Mouse (Mus musculus) neural tube, embryonic 12.5 days (tissue): ENCODE results near the gene Prkab1. TPM values are rescaled to one million over a fixed set of nuclear protein-coding genes. Genes with fewer than 3 reads are reported as not detected.

Experiments used
- ATAC-seq: fragments of 200-750 bp; cut with Nextera tagmentation; 2 replicates; pipeline ENCODE4 v1.8.0; 2017; ENCODE audit warnings: low read depth, mild to moderate bottlenecking, moderate TSS enrichment, moderate library complexity; ENCODE audit not compliant: low FRiP score
- H3K27ac ChIP-seq: fragments of 300-500 bp; sonication (generic); 2 replicates; pipeline ENCODE4 v1.5.1; 2016
- H3K27me3 ChIP-seq: fragments of 300-500 bp; sonication (generic); replicated peaks from 2 replicates; pipeline ENCODE4 v1.6.1; 2016; ENCODE audit warnings: mild to moderate bottlenecking
- H3K36me3 ChIP-seq: fragments of 300-500 bp; sonication (generic); 2 replicates; pipeline ENCODE4 v1.6.1; 2016; ENCODE audit warnings: mild to moderate bottlenecking
- H3K4me1 ChIP-seq: fragments of 300-500 bp; sonication (generic); 2 replicates; pipeline ENCODE4 v1.6.1; 2016
- H3K4me2 ChIP-seq: fragments of 300-500 bp; sonication (generic); replicated peaks from 2 replicates; pipeline ENCODE4 v1.6.1; 2016; ENCODE audit warnings: mild to moderate bottlenecking
- H3K4me3 ChIP-seq: fragments of 300-500 bp; sonication (generic); 2 replicates; pipeline ENCODE4 v1.5.1; 2016
- H3K9ac ChIP-seq: fragments of 300-500 bp; sonication (generic); 2 replicates; pipeline ENCODE4 v1.6.1; 2016; ENCODE audit warnings: mild to moderate bottlenecking
- H3K9me3 ChIP-seq: fragments of 300-500 bp; sonication (generic); 2 replicates; pipeline ENCODE4 v1.6.1; 2016; ENCODE audit warnings: mild to moderate bottlenecking
- WGBS: fragments of 180-500 bp; shearing (Covaris S2); methylation state at CpG from one replicate; pipeline ENCODE4 v1.1.7; 2016; 5-methylcytosine and 5-hydroxymethylcytosine counted together
- polyA plus RNA-seq: library from polyadenylated mRNA; unstranded; fragments of >200 nt; fragmentation: Nextera tagmentation; extraction: Ambion mirVana; gene quantifications from 2 replicates; pipeline ENCODE4 v1.2.1, GENCODE M21; 2016

The Prkab1 gene
- polyA plus RNA-seq, 1 experiment from 2014 or later = 62.2 TPM

DNA sequence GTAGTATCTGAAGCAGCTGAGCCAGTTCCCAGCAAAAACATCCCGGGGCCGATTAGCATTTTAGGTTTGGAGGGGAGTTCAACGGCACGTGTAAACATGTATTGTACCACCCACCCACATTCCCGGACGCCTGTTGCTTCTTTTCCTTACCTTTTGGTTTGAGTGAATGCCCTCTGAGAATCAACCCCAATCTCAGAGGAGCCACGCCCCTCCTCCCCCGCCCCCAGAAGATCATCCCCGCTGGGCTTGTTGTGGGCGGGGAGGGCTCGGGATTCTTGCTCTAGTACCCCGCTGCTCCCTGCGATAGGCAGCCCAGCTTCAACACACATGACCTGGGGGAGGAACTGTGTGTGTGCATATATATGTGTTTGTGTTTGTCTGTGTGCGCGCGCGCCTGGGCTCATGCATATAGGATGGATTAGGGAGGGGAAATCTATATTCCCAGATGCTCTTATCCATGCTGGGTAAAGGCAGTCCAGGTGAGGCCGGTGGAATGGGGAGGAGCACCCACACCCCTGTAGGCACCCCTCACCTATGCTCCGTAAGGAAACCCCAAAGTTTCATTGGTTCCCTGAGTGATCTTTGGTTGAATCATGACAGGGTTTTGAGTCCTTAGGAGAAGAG is 6.4 kb upstream of the Prkab1 start:
- Histone ChIP-seq H3K9ac (0 out of 2 replicates have a peak overlapping the region, but pooled peaks have one; percentile 6), H3K4me2 (peak overlapping the region; percentile 47), H3K27ac (no peak overlapping the region), H3K4me1 (peaks cover 4% of the 10 kb centered on the region), H3K4me3 (no peak overlapping the region), H3K9me3 (no peaks in the 10 kb centered on the region), H3K36me3 (no peaks in the 10 kb centered on the region), H3K27me3 (0 out of 2 replicates have a peak, but pooled peaks cover 4% of the 10 kb centered on the region)
- 4% methylated on average over 19 of the region's 19 CpGs for WGBS
- ATAC-seq = no peak

DNA sequence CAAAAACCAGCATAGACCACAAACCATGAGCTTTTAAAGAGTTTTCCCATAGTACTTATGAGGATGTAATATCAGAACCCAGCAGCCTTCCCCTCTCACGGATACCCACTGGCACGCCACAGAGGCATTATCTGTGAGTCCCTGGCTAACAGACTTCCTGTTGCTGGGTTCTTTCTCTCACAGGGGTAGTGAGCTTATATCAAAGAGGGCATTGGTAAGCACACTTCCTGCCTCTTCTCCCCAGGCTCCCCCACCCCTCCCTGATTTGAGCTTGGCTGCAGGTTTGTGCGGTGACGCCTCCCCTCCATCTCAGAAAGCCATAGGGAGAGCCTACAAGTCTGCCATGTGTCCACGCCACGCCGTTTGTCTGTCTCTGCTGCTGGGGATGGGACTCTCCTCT is 4.8 kb upstream of the Prkab1 start:
- H3K36me3 ChIP-seq = no peaks in the 10 kb centered on the region
- H3K4me1 ChIP-seq = peaks cover 4% of the 10 kb centered on the region
- 76% methylated on average over 7 of the region's 7 CpGs for WGBS

DNA sequence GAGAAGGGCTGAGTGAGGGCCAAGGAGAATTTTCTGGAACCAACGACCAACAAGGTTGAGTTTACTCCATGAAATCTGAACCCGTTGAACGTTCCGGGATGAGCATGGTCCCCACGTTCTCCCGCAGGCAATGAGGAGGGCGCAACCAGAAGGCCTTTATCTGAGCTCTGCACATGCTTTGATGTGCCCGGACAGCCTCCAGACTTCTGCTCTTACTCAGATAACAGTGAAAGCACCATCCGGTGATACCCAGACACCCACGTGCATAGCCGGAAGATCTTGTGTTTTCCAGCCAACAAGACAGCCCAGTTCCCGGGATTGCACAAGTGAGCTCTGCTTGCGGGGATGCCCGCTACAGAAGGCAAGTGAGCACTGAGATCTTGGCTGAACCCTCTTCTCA is 2.3 kb upstream of the Prkab1 start:
- no peak overlapping the region for H3K9ac ChIP-seq
- no peak overlapping the region for H3K4me3 ChIP-seq
- H3K4me1 ChIP-seq = peaks cover 20% of the 10 kb centered on the region
- 95% methylated on average over 14 of the region's 14 CpGs for WGBS
- H3K36me3 ChIP-seq = peaks cover 7% of the 10 kb centered on the region; the same call in 1 of the 2 replicates
- H3K27ac ChIP-seq = no peak overlapping the region
- no peak overlapping the region for H3K4me2 ChIP-seq
- 0 out of 2 replicates have a peak, but pooled peaks cover 4% of the 10 kb centered on the region for H3K27me3 ChIP-seq
- no peak for ATAC-seq
- no peaks in the 10 kb centered on the region for H3K9me3 ChIP-seq

More for the DNA sequence above, 4.8 kb upstream of the Prkab1 start:
- Histone ChIP-seq H3K27ac (no peak overlapping the region), H3K4me2 (no peak overlapping the region), H3K9ac (no peak overlapping the region), H3K4me3 (no peak overlapping the region), H3K27me3 (0 out of 2 replicates have a peak, but pooled peaks cover 4% of the 10 kb centered on the region), H3K9me3 (no peaks in the 10 kb centered on the region)
- no peak for ATAC-seq

DNA sequence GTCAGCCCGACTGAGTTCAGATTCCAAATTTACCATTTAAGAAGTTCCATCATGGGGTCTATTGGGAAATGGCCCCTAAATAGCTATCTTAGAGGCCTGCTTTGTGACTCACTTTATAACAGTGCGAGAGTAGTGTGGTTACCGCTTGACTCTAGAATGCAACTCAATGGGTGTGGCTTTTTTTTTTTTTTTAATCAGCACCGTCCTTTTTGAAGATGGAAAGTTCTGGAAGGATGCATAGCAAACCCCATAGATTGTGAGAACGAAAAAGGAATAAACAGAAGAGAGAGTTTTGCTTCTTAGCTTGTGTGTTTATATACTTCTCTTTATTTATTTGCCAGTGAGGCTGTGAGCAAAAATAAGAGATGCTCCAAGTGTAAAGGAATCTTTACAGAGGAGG is 1.8 kb upstream of the Prkab1 start:
- no peak for ATAC-seq
- Histone ChIP-seq H3K4me2 (no peak overlapping the region), H3K27ac (no peak overlapping the region), H3K4me3 (no peak overlapping the region), H3K9ac (no peak overlapping the region), H3K36me3 (peaks cover 11% of the 10 kb centered on the region; the same call in 1 of the 2 replicates), H3K27me3 (0 out of 2 replicates have a peak, but pooled peaks cover 4% of the 10 kb centered on the region), H3K4me1 (peaks cover 20% of the 10 kb centered on the region), H3K9me3 (no peaks in the 10 kb centered on the region)
- WGBS = 93% methylated on average over 5 of the region's 5 CpGs

DNA sequence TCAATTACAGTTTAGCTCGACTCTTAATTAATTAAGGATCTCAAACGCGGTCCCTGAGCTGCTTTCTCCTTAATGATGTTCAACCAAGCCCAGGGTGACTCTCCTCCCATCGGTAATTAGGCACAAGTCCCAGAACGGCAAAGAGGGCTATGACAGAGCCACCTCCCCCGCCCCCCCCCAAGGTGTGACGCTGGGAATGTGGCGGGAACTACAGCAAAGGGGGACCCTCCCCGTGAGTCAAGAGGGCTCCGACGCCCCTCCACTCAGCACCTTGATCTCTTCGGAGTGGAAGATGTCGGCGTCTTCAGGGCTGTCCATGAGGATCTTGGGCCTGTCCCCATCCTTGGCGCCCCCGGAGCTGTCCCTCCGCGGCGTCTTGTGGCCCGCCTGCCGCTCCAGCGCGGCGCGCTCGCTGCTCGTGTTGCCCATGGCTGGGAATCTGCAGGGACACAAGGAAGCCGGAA is 455 bp downstream of the Prkab1 start:
- ATAC-seq = peak; percentile 67
- Histone ChIP-seq H3K4me1 (peaks cover 15% of the 10 kb centered on the region), H3K4me2 (peak overlapping the region; percentile 97), H3K4me3 (peak overlapping the region; percentile 86), H3K36me3 (peaks cover 32% of the 10 kb centered on the region), H3K27ac (no peak overlapping the region), H3K9ac (peak overlapping the region; percentile 79), H3K9me3 (no peaks in the 10 kb centered on the region), H3K27me3 (no peaks in the 10 kb centered on the region)
- under 1% methylated on average over 28 of the region's 28 CpGs for WGBS

DNA sequence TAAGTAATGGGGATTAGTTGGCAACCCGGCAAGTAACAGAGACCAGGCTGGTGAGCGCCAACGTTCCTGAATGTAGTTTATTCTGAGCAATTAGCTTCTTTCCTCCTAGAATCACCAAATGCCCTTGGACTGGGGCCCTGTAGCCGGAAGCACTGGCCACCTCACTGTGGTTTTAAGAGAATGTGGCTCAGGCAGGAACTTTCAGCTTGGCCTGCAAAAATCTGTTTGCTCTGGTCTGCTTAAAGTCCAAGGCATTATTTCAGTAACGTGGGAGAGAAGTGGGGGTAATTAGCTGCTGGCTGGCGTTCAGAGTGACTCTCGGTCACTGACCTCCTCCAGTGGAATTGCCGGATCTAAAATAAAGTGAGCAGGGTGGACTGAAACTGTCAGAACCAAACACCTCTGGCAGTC is 1.1 kb downstream of the Prkab1 start:
- Histone ChIP-seq H3K36me3 (peaks cover 38% of the 10 kb centered on the region), H3K4me3 (peak overlapping the region; percentile 86), H3K9me3 (no peaks in the 10 kb centered on the region), H3K4me1 (peaks cover 15% of the 10 kb centered on the region), H3K4me2 (peak overlapping the region; percentile 97), H3K27ac (no peak overlapping the region), H3K9ac (peak overlapping the region; percentile 79), H3K27me3 (no peaks in the 10 kb centered on the region)
- ATAC-seq = no peak
- WGBS = 33% methylated on average over 8 of the region's 8 CpGs

DNA sequence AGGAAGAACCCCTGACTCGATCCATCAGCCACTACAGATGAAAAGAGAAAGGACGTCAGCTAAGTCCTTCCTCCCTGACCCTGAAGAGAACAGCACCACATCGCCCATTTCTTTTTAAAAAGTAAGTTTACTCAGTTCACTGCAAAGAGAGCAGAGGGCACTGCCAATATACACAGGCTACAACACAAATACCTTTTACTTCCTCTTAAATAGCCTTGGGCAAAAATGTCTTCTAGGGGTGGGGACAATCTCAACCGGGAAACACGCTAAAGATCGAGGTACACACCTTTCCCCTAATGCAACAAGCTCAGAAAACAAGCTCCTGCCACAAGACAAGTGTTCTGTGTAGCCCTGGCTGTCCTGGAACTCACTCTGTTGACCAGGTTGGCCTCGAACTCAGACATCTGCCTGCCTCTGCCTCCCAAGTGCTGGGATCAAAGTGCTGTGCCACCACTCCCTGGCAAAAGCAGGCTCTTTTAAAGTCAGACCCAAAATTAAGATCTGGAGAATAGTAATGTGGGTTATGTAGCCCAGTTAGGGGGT is 1.6 kb downstream of the Prkab1 start:
- Histone ChIP-seq H3K9ac (peak overlapping the region; percentile 79; the same call in 1 of the 2 replicates), H3K36me3 (peaks cover 43% of the 10 kb centered on the region), H3K27me3 (no peaks in the 10 kb centered on the region), H3K9me3 (no peaks in the 10 kb centered on the region), H3K4me1 (peaks cover 15% of the 10 kb centered on the region), H3K27ac (no peak overlapping the region), H3K4me2 (peak overlapping the region; percentile 97), H3K4me3 (peak overlapping the region; percentile 86)
- WGBS = 84% methylated on average over 7 of the region's 7 CpGs
- no peak for ATAC-seq

DNA sequence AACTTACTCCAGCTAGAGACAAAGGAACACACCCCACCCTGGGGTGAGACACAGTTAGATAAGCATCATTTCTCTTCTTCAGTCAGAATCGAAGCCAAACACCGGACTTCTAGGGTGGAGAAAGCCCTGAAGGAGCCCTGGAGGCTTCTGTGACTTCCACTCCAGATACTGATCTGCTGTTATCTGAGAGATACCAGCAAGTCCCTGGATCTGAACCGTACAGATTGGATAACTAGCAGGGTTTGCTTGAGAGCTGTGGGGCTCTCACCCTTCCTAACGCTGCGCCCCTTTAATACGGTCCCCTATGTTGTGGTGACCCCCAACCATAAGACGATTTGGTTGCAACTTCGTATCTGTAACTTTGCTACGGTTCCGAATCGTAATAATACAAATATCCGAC is 2.2 kb downstream of the Prkab1 start:
- peak overlapping the region; percentile 97 for H3K4me2 ChIP-seq
- no peaks in the 10 kb centered on the region for H3K27me3 ChIP-seq
- H3K27ac ChIP-seq = no peak overlapping the region
- no peak for ATAC-seq
- no peak overlapping the region for H3K4me3 ChIP-seq
- H3K36me3 ChIP-seq = peaks cover 49% of the 10 kb centered on the region
- H3K9ac ChIP-seq = 0 out of 2 replicates have a peak overlapping the region, but pooled peaks have one; percentile 5
- no peaks in the 10 kb centered on the region for H3K9me3 ChIP-seq
- H3K4me1 ChIP-seq = peaks cover 15% of the 10 kb centered on the region
- 97% methylated on average over 12 of the region's 12 CpGs for WGBS

DNA sequence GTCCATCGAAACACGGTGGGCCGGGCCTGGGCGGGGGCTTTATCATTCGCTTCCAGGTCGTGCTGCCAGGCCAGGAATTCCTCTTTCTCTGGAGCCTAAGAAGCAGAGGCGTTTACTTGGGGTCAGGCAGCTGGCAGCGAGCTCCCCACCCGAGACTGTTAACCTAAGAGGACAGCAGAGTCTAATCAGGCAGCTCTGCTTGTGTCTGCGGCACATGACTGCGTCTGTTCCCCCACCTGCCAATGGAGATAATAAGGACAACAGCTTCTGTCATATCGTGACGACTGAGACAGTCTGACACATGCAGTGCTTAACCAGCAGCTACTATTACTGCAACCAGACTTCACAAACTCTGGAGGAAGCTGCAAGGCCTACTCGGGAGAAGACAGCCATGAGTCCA is 2.8 kb downstream of the Prkab1 start:
- peaks cover 55% of the 10 kb centered on the region for H3K36me3 ChIP-seq
- no peak overlapping the region for H3K27ac ChIP-seq
- peaks cover 15% of the 10 kb centered on the region for H3K4me1 ChIP-seq
- 92% methylated on average over 14 of the region's 14 CpGs for WGBS
- no peak for ATAC-seq
- no peak overlapping the region for H3K9ac ChIP-seq
- H3K9me3 ChIP-seq = no peaks in the 10 kb centered on the region
- H3K27me3 ChIP-seq = no peaks in the 10 kb centered on the region
- H3K4me2 ChIP-seq = no peak overlapping the region
- no peak overlapping the region for H3K4me3 ChIP-seq

DNA sequence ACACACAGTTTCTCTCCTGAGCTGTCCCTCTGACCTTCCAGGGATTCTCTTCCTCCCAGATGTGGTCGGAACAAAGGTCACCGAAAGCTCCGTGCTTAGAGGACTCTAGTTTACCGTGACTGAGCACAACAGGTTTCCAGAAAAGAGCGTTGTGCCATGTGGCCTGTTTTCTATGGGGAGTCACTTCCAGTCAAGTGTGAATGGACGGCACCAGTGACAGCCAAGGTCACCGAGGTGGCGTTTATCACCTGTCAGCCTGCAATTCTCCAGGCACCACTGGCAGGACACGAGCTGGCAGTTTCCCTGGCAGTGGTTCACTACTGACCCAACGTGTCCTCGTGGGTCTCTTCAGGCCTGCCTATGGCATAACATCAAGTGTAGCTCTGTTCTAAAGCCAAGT is 4.9 kb downstream of the Prkab1 start:
- 75% methylated on average over 11 of the region's 11 CpGs for WGBS
- H3K27ac ChIP-seq = no peak overlapping the region
- H3K36me3 ChIP-seq = peaks cover 77% of the 10 kb centered on the region
- no peaks in the 10 kb centered on the region for H3K9me3 ChIP-seq
- no peaks in the 10 kb centered on the region for H3K27me3 ChIP-seq
- no peak for ATAC-seq
- H3K9ac ChIP-seq = no peak overlapping the region
- no peak overlapping the region for H3K4me3 ChIP-seq
- H3K4me2 ChIP-seq = no peak overlapping the region
- H3K4me1 ChIP-seq = peaks cover 15% of the 10 kb centered on the region

DNA sequence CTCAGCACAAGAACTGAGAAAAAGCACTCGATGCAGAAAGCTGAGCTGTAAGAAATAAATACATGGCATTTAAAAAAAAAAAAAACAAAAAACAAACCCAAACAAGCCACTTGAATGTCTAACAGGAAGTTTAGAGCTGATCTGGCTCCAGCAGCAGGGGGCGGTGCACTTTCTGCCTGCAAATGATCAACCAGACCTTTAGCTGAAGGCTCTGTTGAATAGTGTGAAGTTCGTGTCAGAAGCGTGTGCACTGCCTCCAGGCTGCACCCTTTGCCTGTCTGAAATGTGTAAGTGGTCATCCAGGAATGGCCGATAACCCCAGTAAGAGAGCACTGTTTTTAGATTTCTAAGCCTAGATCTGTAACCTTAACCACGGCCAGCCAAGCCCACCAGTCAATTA is 5.5 kb downstream of the Prkab1 start:
- ATAC-seq = no peak

DNA sequence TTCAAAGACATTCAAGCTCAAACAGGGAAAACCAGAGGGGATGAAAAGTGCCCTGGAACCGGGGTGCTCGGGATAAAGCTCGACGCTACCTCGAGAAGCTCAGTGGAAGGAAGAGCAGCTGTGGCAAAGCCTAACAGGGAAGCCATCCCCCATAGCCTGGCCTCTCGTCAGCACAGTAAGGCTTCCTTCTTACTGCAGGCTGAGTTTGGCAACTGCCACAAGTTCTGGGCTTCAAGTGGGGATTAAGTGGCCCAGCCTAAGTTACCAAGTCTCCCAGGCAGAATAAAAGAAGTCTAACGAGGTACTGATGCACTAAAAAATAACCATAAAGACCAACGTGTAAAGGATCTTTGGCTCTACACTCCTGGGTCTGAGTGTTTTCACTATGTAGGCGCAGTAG is 6.1 kb downstream of the Prkab1 start:
- Histone ChIP-seq H3K36me3 (peaks cover 87% of the 10 kb centered on the region), H3K4me3 (no peak overlapping the region), H3K27me3 (no peaks in the 10 kb centered on the region), H3K27ac (no peak overlapping the region), H3K9ac (no peak overlapping the region), H3K4me2 (no peak overlapping the region), H3K9me3 (no peaks in the 10 kb centered on the region), H3K4me1 (peaks cover 9% of the 10 kb centered on the region)
- 94% methylated on average over 9 of the region's 9 CpGs for WGBS
- no peak for ATAC-seq

More for the DNA sequence above, 5.5 kb downstream of the Prkab1 start:
- Histone ChIP-seq H3K36me3 (peaks cover 82% of the 10 kb centered on the region), H3K4me3 (no peak overlapping the region), H3K4me1 (peaks cover 15% of the 10 kb centered on the region), H3K27me3 (no peaks in the 10 kb centered on the region), H3K27ac (no peak overlapping the region), H3K4me2 (no peak overlapping the region), H3K9ac (no peak overlapping the region), H3K9me3 (no peaks in the 10 kb centered on the region)
- 89% methylated on average over 6 of the region's 6 CpGs for WGBS
